Mouse (Mus musculus): ENCODE measurements around the gene Prpf40b. TPM values are rescaled to one million over a fixed set of nuclear protein-coding genes. Genes with fewer than 3 reads are reported as not detected.

The Prpf40b gene
- polyA plus RNA-seq, 1 experiment from 2014 or later: 84.7 TPM

DNA sequence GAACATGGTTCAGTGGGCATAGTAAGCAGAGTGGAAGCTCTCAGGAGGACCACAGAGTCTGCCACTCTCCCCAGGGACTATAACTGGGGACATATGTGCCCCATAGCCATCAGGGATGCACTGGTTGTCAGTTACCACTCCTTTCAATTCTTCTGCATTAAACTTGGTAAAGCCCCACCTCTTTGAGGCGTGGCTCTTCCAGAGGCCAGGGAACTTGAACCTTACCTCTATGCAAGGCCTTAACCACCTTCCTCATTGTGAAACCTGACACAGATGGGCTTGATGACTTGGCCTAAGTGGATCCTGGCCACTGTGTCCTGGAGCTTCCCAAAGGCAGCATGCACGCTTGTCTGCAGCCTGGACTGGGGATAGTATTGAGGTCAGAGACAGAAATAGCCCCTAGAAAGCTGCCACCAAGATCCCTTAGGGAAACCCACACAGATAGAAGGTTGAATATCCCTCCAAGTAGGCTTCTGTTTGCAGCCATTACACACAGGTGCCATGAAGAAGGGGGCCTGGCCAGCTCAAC is 40.3 kb upstream of the Prpf40b start:
- peaks cover 3% of the 10 kb centered on the region; the same call in 1 of the 2 replicates for H3K36me3 ChIP-seq (replicated peaks; ENCODE audit: control insufficient read depth, insufficient read depth)
- H3K27ac ChIP-seq: no peak overlapping the region
- DNase-seq (ENCODE audit: low spot score) (no peak), ATAC-seq (ENCODE audit: low FRiP score) (no peak)
- H3K27me3 ChIP-seq (ENCODE audit: control insufficient read depth, insufficient read depth, low read length): no peaks in the 10 kb centered on the region
- WGBS: 89% methylated on average over 2 of the region's 2 CpGs
- no peak overlapping the region for H3K9ac ChIP-seq
- peaks cover 13% of the 10 kb centered on the region for H3K4me1 ChIP-seq (replicated peaks; ENCODE audit: control insufficient read depth, insufficient read depth, low read length)
- no peak overlapping the region for H3K4me2 ChIP-seq (replicated peaks)
- H3K9me3 ChIP-seq (ENCODE audit: control insufficient read depth, low read length): no peaks in the 10 kb centered on the region
- H3K4me3 ChIP-seq (replicated peaks; ENCODE audit: low read length): no peak overlapping the region

DNA sequence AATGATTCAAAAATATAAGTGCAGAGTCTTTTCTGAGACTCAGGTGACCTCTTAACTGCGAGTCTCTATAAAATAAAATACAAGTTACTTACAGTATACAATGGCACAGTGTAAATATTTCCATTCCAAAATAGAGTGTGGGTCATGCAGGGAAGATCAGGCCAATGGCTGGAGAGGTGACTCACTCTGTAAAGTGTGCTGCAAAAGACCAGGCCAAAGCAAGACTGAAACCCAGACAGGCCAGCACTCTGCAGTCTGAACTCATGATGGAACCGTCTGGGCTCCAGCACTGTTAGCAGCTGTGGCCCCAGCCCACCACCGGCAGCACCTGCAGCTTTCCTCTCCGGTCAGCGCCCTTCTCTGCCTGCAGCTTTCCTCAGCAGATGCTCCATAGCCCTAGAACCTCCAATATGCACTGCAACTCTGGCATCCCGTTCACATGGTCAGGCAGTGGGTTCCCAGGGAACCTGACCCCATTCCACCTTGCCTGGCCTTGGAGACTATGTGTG is 39.6 kb upstream of the Prpf40b start:
- H3K4me2 ChIP-seq (replicated peaks): no peak overlapping the region
- no peak overlapping the region for H3K4me3 ChIP-seq (replicated peaks; ENCODE audit: low read length)
- no peak for ATAC-seq (ENCODE audit: low FRiP score)
- no peaks in the 10 kb centered on the region for H3K36me3 ChIP-seq (replicated peaks; ENCODE audit: control insufficient read depth, insufficient read depth)
- no peak overlapping the region for H3K27ac ChIP-seq
- H3K27me3 ChIP-seq (ENCODE audit: control insufficient read depth, insufficient read depth, low read length): no peaks in the 10 kb centered on the region
- DNase-seq (ENCODE audit: low spot score): no peak
- H3K9ac ChIP-seq: no peak overlapping the region
- H3K9me3 ChIP-seq (ENCODE audit: control insufficient read depth, low read length): no peaks in the 10 kb centered on the region
- peaks cover 13% of the 10 kb centered on the region for H3K4me1 ChIP-seq (replicated peaks; ENCODE audit: control insufficient read depth, insufficient read depth, low read length)
- WGBS: 83% methylated on average over 6 of the region's 6 CpGs

DNA sequence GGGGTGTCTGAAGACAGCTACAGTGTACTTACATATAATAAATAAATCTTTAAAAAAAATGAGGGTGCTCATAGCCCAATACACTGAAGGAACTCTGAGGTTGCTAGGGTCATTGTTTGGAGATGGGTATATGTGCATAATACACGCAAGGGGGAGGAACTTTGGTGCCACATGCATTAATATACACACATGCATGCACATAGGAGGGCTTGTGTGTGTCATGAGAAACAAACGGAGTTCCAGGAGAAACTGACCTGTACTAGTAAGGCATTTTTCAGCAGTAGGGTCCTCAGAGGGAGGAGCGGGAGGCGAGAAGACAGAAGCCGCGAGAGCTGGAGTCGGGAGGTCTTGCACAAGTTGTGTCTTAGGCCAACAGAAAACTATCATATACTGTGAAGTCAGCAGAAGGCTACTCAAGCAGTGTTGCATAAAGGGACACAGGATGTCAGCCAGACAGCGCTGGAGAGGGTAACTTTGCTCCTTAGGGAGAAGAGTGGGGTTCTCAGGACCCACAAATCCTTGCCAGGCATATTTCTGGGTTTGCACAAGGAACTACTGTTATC is 35.6 kb upstream of the Prpf40b start:
- no peaks in the 10 kb centered on the region for H3K36me3 ChIP-seq (replicated peaks; ENCODE audit: control insufficient read depth, insufficient read depth)
- peak overlapping the region; percentile 36 for H3K4me2 ChIP-seq (replicated peaks)
- ATAC-seq (ENCODE audit: low FRiP score) (no peak), DNase-seq (ENCODE audit: low spot score) (no peak)
- H3K9me3 ChIP-seq (ENCODE audit: control insufficient read depth, low read length): no peaks in the 10 kb centered on the region
- 67% methylated on average over 8 of the region's 8 CpGs for WGBS
- H3K9ac ChIP-seq: no peak overlapping the region
- no peaks in the 10 kb centered on the region for H3K27me3 ChIP-seq (ENCODE audit: control insufficient read depth, insufficient read depth, low read length)
- H3K4me3 ChIP-seq (replicated peaks; ENCODE audit: low read length): no peak overlapping the region
- 0 out of 2 replicates have a peak, but pooled peaks cover 3% of the 10 kb centered on the region for H3K4me1 ChIP-seq (replicated peaks; ENCODE audit: control insufficient read depth, insufficient read depth, low read length)
- no peak overlapping the region for H3K27ac ChIP-seq

DNA sequence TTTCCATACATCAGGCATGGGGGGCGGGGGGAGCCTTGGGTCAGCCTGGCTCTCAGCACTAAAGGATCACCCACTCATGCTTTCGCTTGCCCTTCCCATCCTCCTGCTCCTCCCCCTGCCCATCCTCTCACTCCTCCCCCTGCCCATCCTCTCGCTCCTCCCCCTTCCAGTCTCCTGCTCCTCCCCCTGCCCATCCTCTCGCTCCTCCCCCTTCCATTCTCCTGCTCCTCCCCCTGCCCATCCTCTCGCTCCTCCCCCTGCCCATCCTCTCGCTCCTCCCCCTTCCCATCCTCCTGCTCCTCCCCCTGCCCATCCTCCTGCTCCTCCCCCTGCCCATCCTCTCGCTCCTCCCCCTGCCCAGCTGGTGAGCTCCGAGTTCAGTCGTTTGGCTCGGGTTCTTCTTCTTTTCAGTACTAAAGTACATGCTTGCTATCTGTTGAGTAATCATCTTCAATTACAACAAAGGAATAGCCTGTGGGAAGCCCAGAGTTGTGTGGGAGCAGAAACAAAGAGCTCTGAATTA is 35.1 kb upstream of the Prpf40b start:
- DNase-seq (ENCODE audit: low spot score) (peak; percentile 37), ATAC-seq (ENCODE audit: low FRiP score) (no peak)
- Histone ChIP-seq H3K36me3 (replicated peaks; ENCODE audit: control insufficient read depth, insufficient read depth) (no peaks in the 10 kb centered on the region), H3K4me3 (replicated peaks; ENCODE audit: low read length) (no peak overlapping the region), H3K27ac (no peak overlapping the region), H3K27me3 (ENCODE audit: control insufficient read depth, insufficient read depth, low read length) (no peaks in the 10 kb centered on the region), H3K4me2 (replicated peaks) (peak overlapping the region; percentile 36), H3K4me1 (replicated peaks; ENCODE audit: control insufficient read depth, insufficient read depth, low read length) (0 out of 2 replicates have a peak, but pooled peaks cover 3% of the 10 kb centered on the region), H3K9me3 (ENCODE audit: control insufficient read depth, low read length) (no peaks in the 10 kb centered on the region), H3K9ac (no peak overlapping the region)
- WGBS: 3% methylated on average over 10 of the region's 10 CpGs

DNA sequence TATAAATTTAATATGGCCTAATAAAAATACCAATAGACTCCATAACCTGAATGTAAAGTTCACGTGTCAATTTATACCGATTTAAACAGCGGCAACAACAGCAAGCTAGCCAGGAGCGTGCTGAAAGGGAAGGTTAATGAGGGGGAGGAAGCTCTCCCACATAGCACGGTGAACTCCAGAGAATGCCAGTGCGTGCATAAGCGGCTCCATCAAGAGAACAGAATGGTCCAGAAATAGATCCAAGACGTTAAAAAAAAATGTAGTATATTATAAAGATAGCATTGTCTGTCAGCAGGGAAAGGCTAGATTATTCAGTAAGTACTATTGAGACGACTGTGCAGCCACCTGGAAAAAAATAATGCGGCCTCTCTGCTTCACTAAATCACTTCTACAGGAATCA is 32.2 kb upstream of the Prpf40b start:
- H3K9me3 ChIP-seq (ENCODE audit: control insufficient read depth, low read length): no peaks in the 10 kb centered on the region
- no peaks in the 10 kb centered on the region for H3K36me3 ChIP-seq (replicated peaks; ENCODE audit: control insufficient read depth, insufficient read depth)
- ATAC-seq (ENCODE audit: low FRiP score) (no peak), DNase-seq (ENCODE audit: low spot score) (no peak)
- H3K4me2 ChIP-seq (replicated peaks): no peak overlapping the region
- 47% methylated on average over 10 of the region's 10 CpGs for WGBS
- H3K27me3 ChIP-seq (ENCODE audit: control insufficient read depth, insufficient read depth, low read length): no peaks in the 10 kb centered on the region
- H3K27ac ChIP-seq: no peak overlapping the region
- H3K4me1 ChIP-seq (replicated peaks; ENCODE audit: control insufficient read depth, insufficient read depth, low read length): 0 out of 2 replicates have a peak, but pooled peaks cover 3% of the 10 kb centered on the region
- H3K9ac ChIP-seq: no peak overlapping the region
- no peak overlapping the region for H3K4me3 ChIP-seq (replicated peaks; ENCODE audit: low read length)

DNA sequence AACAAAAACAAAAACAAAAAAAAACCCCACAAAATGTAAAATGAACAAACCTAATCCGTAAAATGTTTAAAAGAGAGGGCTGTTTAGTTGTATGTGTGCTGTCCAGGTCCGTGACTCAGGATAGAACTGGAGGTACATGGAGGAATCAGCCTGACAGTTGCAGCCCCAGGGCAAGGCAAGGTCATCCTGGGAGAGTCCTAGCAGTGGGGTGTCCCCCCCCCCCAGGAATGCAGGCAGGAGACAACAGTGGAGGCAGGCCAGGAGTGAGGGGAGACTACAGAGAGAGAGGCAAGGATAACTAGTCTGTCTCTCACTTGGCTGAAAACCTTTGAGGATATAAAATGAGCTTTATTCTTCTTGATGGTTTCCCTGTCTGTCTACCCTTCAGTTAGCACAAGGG is 30.5 kb upstream of the Prpf40b start:
- Histone ChIP-seq H3K9me3 (ENCODE audit: control insufficient read depth, low read length) (no peaks in the 10 kb centered on the region), H3K9ac (no peak overlapping the region), H3K4me3 (replicated peaks; ENCODE audit: low read length) (no peak overlapping the region), H3K36me3 (replicated peaks; ENCODE audit: control insufficient read depth, insufficient read depth) (no peaks in the 10 kb centered on the region), H3K4me2 (replicated peaks) (no peak overlapping the region), H3K27me3 (ENCODE audit: control insufficient read depth, insufficient read depth, low read length) (no peaks in the 10 kb centered on the region), H3K27ac (no peak overlapping the region), H3K4me1 (replicated peaks; ENCODE audit: control insufficient read depth, insufficient read depth, low read length) (0 out of 2 replicates have a peak, but pooled peaks cover 2% of the 10 kb centered on the region)
- 70% methylated on average over 2 of the region's 2 CpGs for WGBS
- DNase-seq (ENCODE audit: low spot score): no peak
- no peak for ATAC-seq (ENCODE audit: low FRiP score)

DNA sequence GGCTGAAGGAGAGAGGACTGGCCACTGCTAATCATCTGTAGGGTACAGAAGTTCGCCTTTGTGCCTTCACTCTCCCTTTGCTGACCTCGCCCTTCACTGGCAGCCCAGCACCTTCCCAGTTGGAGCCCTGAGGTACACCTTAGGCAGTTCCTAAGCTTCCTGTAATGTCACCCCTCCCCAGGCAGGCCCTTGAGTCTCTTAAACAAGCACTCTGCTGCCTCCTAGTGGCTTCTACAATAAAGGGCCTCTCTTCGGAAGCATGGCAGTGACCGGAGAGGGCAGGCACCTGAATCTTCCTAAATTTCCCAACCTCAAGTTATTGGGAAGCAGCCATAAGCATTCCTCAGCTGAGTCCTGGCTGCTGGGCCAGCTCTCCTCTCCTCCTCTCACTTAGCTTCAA is 29.2 kb upstream of the Prpf40b start:
- Histone ChIP-seq H3K4me3 (replicated peaks; ENCODE audit: low read length) (no peak overlapping the region), H3K4me2 (replicated peaks) (no peak overlapping the region), H3K36me3 (replicated peaks; ENCODE audit: control insufficient read depth, insufficient read depth) (no peaks in the 10 kb centered on the region), H3K27ac (no peak overlapping the region), H3K27me3 (ENCODE audit: control insufficient read depth, insufficient read depth, low read length) (no peaks in the 10 kb centered on the region), H3K9ac (no peak overlapping the region), H3K9me3 (ENCODE audit: control insufficient read depth, low read length) (no peaks in the 10 kb centered on the region), H3K4me1 (replicated peaks; ENCODE audit: control insufficient read depth, insufficient read depth, low read length) (no peaks in the 10 kb centered on the region)
- peak; percentile 79 for DNase-seq (ENCODE audit: low spot score)
- ATAC-seq (ENCODE audit: low FRiP score): no peak
- WGBS: 28% methylated on average over 4 of the region's 4 CpGs

DNA sequence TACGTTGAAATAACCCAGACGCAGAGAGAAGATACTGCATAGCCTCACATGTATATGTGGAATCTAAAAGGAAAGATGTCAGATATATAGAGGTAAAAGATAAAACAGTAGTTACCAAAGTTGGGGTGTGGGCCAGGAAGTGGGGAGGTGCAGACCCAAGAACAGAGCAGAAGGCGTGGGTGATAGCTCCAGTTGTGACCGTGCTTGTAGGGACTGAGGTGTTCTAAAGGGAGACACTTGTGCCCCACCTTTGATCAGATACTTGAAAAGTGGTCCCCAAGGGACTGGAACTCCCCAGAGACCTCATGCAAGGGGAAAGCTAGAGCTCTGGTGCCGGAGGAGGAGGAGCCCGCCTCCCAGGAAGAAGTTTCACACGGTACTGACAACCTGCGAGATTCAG is 18.8 kb upstream of the Prpf40b start:
- no peaks in the 10 kb centered on the region for H3K36me3 ChIP-seq (replicated peaks; ENCODE audit: control insufficient read depth, insufficient read depth)
- no peak overlapping the region for H3K9ac ChIP-seq
- H3K9me3 ChIP-seq (ENCODE audit: control insufficient read depth, low read length): no peaks in the 10 kb centered on the region
- H3K27me3 ChIP-seq (ENCODE audit: control insufficient read depth, insufficient read depth, low read length): no peaks in the 10 kb centered on the region
- H3K4me2 ChIP-seq (replicated peaks): no peak overlapping the region
- no peak overlapping the region for H3K4me3 ChIP-seq (replicated peaks; ENCODE audit: low read length)
- ATAC-seq (ENCODE audit: low FRiP score) (no peak), DNase-seq (ENCODE audit: low spot score) (no peak)
- no peak overlapping the region for H3K27ac ChIP-seq
- 87% methylated on average over 8 of the region's 8 CpGs for WGBS
- H3K4me1 ChIP-seq (replicated peaks; ENCODE audit: control insufficient read depth, insufficient read depth, low read length): 0 out of 2 replicates have a peak, but pooled peaks cover 2% of the 10 kb centered on the region

DNA sequence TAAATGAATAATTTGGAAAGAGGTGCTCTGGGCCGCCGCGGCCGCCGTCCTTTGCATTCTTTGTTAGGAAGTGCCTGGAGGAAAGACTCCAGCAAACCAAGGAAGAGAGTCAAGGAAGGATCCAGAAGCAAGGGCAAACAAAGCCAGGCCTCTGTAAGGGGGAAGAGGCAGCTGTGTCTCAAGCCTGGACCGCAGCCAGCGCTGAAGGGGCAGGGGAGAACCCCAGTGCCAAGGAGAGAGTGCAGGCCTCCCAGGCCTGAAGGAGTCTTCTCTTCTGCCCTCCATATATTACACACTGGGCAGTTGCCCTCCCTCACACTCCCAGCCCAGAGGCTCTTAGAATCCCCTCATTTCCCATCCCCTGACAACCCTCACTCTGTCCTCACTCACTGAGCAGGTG is 16.6 kb upstream of the Prpf40b start:
- Histone ChIP-seq H3K9ac (no peak overlapping the region), H3K27me3 (ENCODE audit: control insufficient read depth, insufficient read depth, low read length) (no peaks in the 10 kb centered on the region), H3K9me3 (ENCODE audit: control insufficient read depth, low read length) (no peaks in the 10 kb centered on the region), H3K4me2 (replicated peaks) (no peak overlapping the region), H3K4me1 (replicated peaks; ENCODE audit: control insufficient read depth, insufficient read depth, low read length) (0 out of 2 replicates have a peak, but pooled peaks cover 2% of the 10 kb centered on the region), H3K36me3 (replicated peaks; ENCODE audit: control insufficient read depth, insufficient read depth) (no peaks in the 10 kb centered on the region), H3K27ac (no peak overlapping the region), H3K4me3 (replicated peaks; ENCODE audit: low read length) (no peak overlapping the region)
- WGBS: 86% methylated on average over 7 of the region's 7 CpGs
- DNase-seq (ENCODE audit: low spot score) (no peak), ATAC-seq (ENCODE audit: low FRiP score) (no peak)
